Mouse (Mus musculus) liver, adult (tissue): ENCODE measurements around the gene Pfkl.

Experiments
- GATA4 ChIP-seq: IDR thresholded peaks from 2 replicates; pipeline ENCODE4 v1.6.1; 2014; ENCODE audit warnings: mild to moderate bottlenecking, low read length; ENCODE audit not compliant: insufficient replicate concordance

Pfkl gene

GRCm38 (mm10) chr10:78009945-78010293 lies at the start of gene Pfkl:
TSS of gene Pfkl (minus strand) at chr10:78010083.
- no peak for TF ChIP-seq GATA4

GRCm38 (mm10) chr10:78057056-78057455 lies 47.2 kb upstream of the Pfkl start:
- TF ChIP-seq GATA4: no peak

- TF ChIP-seq GATA4: no peak
Measured at GRCm38 (mm10) chr10:78054633-78055565, 45.0 kb upstream of the Pfkl start.

- TF ChIP-seq GATA4: no peak
Measured at GRCm38 (mm10) chr10:78049519-78050035, 39.7 kb upstream of the Pfkl start.

- TF ChIP-seq GATA4: no peak
Measured at GRCm38 (mm10) chr10:78048061-78048730, 38.3 kb upstream of the Pfkl start.

GRCm38 (mm10) chr10:78046388-78046787 lies 36.5 kb upstream of the Pfkl start:
- no peak for TF ChIP-seq GATA4

- TF ChIP-seq GATA4: no peak
Measured at GRCm38 (mm10) chr10:78044531-78044930, 34.6 kb upstream of the Pfkl start.

GRCm38 (mm10) chr10:78043406-78043836 lies 33.5 kb upstream of the Pfkl start, which contains the start of gene Aire:
TSS of gene Aire (minus strand) at chr10:78043610.
- no peak for TF ChIP-seq GATA4

- no peak for TF ChIP-seq GATA4
Measured at GRCm38 (mm10) chr10:78042697-78043405, 33.0 kb upstream of the Pfkl start.

- TF ChIP-seq GATA4: no peak
Measured at GRCm38 (mm10) chr10:78042096-78042495, 32.2 kb upstream of the Pfkl start.

GRCm38 (mm10) chr10:78041647-78042046 lies 31.8 kb upstream of the Pfkl start, which contains the start of gene Dnmt3l:
TSS of gene Dnmt3l (plus strand) at chr10:78041947.
- no peak for TF ChIP-seq GATA4

GRCm38 (mm10) chr10:78037139-78037538 lies 27.3 kb upstream of the Pfkl start:
- no peak for TF ChIP-seq GATA4

GRCm38 (mm10) chr10:78031987-78032386 lies 22.1 kb upstream of the Pfkl start:
- TF ChIP-seq GATA4: no peak

GRCm38 (mm10) chr10:78029080-78029479 lies 19.2 kb upstream of the Pfkl start:
- no peak for TF ChIP-seq GATA4

GRCm38 (mm10) chr10:78028129-78028528 lies 18.2 kb upstream of the Pfkl start:
- TF ChIP-seq GATA4: no peak
